Mouse (Mus musculus): ENCODE results near the gene Pccb. TPM values are rescaled to one million over a fixed set of nuclear protein-coding genes. Genes with fewer than 3 reads are reported as not detected.

The Pccb gene
- polyA plus RNA-seq, 1 experiment from 2014 or later: 25.4 TPM

- no peaks in the 10 kb centered on the region for H3K27me3 ChIP-seq (ENCODE audit: control insufficient read depth, insufficient read depth, low read length)
- no peaks in the 10 kb centered on the region for H3K36me3 ChIP-seq (ENCODE audit: control insufficient read depth, insufficient read depth, low read length)
- H3K9me3 ChIP-seq (ENCODE audit: control insufficient read depth, low read length): no peaks in the 10 kb centered on the region
- no peak for ATAC-seq (ENCODE audit: low read depth)
- 84% methylated on average over 2 of the region's 2 CpGs for WGBS
- H3K4me3 ChIP-seq (ENCODE audit: low read depth, low read length): no peak overlapping the region
- no peak overlapping the region for H3K9ac ChIP-seq (replicated peaks; ENCODE audit: low read depth, low read length)
- peaks cover 12% of the 10 kb centered on the region for H3K4me1 ChIP-seq (ENCODE audit: control insufficient read depth, insufficient read depth, low read length)
- H3K27ac ChIP-seq (ENCODE audit: low read depth, low read length): no peak overlapping the region
- no peak overlapping the region for H3K4me2 ChIP-seq (ENCODE audit: low read depth, low read length)
Measured at GRCm38 (mm10) chr9:101036876-101037275, 2.2 kb upstream of the Pccb start.

- peaks cover 12% of the 10 kb centered on the region for H3K4me1 ChIP-seq (ENCODE audit: control insufficient read depth, insufficient read depth, low read length)
- no peaks in the 10 kb centered on the region for H3K9me3 ChIP-seq (ENCODE audit: control insufficient read depth, low read length)
- no peak overlapping the region for H3K27ac ChIP-seq (ENCODE audit: low read depth, low read length)
- H3K4me3 ChIP-seq (ENCODE audit: low read depth, low read length): no peak overlapping the region
- no peak for ATAC-seq (ENCODE audit: low read depth)
- H3K4me2 ChIP-seq (ENCODE audit: low read depth, low read length): no peak overlapping the region
- no peaks in the 10 kb centered on the region for H3K36me3 ChIP-seq (ENCODE audit: control insufficient read depth, insufficient read depth, low read length)
- no peaks in the 10 kb centered on the region for H3K27me3 ChIP-seq (ENCODE audit: control insufficient read depth, insufficient read depth, low read length)
- H3K9ac ChIP-seq (replicated peaks; ENCODE audit: low read depth, low read length): no peak overlapping the region
- WGBS: 87% methylated on average over 14 of the region's 15 CpGs
Measured at GRCm38 (mm10) chr9:101035836-101036596, 1.3 kb upstream of the Pccb start.

GRCm38 (mm10) chr9:101033761-101034447, 794 bp downstream of the Pccb start:
- H3K27ac ChIP-seq (ENCODE audit: low read depth, low read length): peak overlapping the region; percentile 99
- WGBS: 2% methylated on average over 14 of the region's 14 CpGs
- H3K4me1 ChIP-seq (ENCODE audit: control insufficient read depth, insufficient read depth, low read length): peaks cover 12% of the 10 kb centered on the region
- peak overlapping the region; percentile 80 for H3K9ac ChIP-seq (replicated peaks; ENCODE audit: low read depth, low read length)
- 0 out of 2 replicates have a peak, but pooled peaks have one; percentile 4 for ATAC-seq (ENCODE audit: low read depth)
- H3K27me3 ChIP-seq (ENCODE audit: control insufficient read depth, insufficient read depth, low read length): no peaks in the 10 kb centered on the region
- peak overlapping the region; percentile 47 for H3K4me2 ChIP-seq (ENCODE audit: low read depth, low read length)
- no peaks in the 10 kb centered on the region for H3K36me3 ChIP-seq (ENCODE audit: control insufficient read depth, insufficient read depth, low read length)
- no peaks in the 10 kb centered on the region for H3K9me3 ChIP-seq (ENCODE audit: control insufficient read depth, low read length)
- H3K4me3 ChIP-seq (ENCODE audit: low read depth, low read length): peak overlapping the region; percentile 56

GRCm38 (mm10) chr9:101018768-101019167, 15.9 kb downstream of the Pccb start:
- Histone ChIP-seq H3K9ac (replicated peaks; ENCODE audit: low read depth, low read length) (no peak overlapping the region), H3K36me3 (ENCODE audit: control insufficient read depth, insufficient read depth, low read length) (no peaks in the 10 kb centered on the region), H3K4me2 (ENCODE audit: low read depth, low read length) (no peak overlapping the region), H3K27ac (ENCODE audit: low read depth, low read length) (no peak overlapping the region), H3K4me3 (ENCODE audit: low read depth, low read length) (no peak overlapping the region), H3K4me1 (ENCODE audit: control insufficient read depth, insufficient read depth, low read length) (no peaks in the 10 kb centered on the region), H3K9me3 (ENCODE audit: control insufficient read depth, low read length) (peaks cover 4% of the 10 kb centered on the region; the same call in 1 of the 2 replicates), H3K27me3 (ENCODE audit: control insufficient read depth, insufficient read depth, low read length) (no peaks in the 10 kb centered on the region)
- no peak for ATAC-seq (ENCODE audit: low read depth)
- 98% methylated on average over 10 of the region's 10 CpGs for WGBS

- H3K27ac ChIP-seq (ENCODE audit: low read depth, low read length): no peak overlapping the region
- peaks cover 4% of the 10 kb centered on the region; the same call in 1 of the 2 replicates for H3K9me3 ChIP-seq (ENCODE audit: control insufficient read depth, low read length)
- WGBS: 51% methylated on average over 15 of the region's 15 CpGs
- H3K9ac ChIP-seq (replicated peaks; ENCODE audit: low read depth, low read length): no peak overlapping the region
- H3K4me3 ChIP-seq (ENCODE audit: low read depth, low read length): no peak overlapping the region
- no peak overlapping the region for H3K4me2 ChIP-seq (ENCODE audit: low read depth, low read length)
- H3K36me3 ChIP-seq (ENCODE audit: control insufficient read depth, insufficient read depth, low read length): no peaks in the 10 kb centered on the region
- no peaks in the 10 kb centered on the region for H3K27me3 ChIP-seq (ENCODE audit: control insufficient read depth, insufficient read depth, low read length)
- H3K4me1 ChIP-seq (ENCODE audit: control insufficient read depth, insufficient read depth, low read length): no peaks in the 10 kb centered on the region
- no peak for ATAC-seq (ENCODE audit: low read depth)
Measured at GRCm38 (mm10) chr9:101017734-101018516, 16.8 kb downstream of the Pccb start.

- no peak for ATAC-seq (ENCODE audit: low read depth)
- H3K27ac ChIP-seq (ENCODE audit: low read depth, low read length): no peak overlapping the region
- H3K4me2 ChIP-seq (ENCODE audit: low read depth, low read length): no peak overlapping the region
- no peak overlapping the region for H3K4me3 ChIP-seq (ENCODE audit: low read depth, low read length)
- no peaks in the 10 kb centered on the region for H3K4me1 ChIP-seq (ENCODE audit: control insufficient read depth, insufficient read depth, low read length)
- WGBS: 92% methylated on average over 9 of the region's 9 CpGs
- H3K9me3 ChIP-seq (ENCODE audit: control insufficient read depth, low read length): peaks cover 4% of the 10 kb centered on the region; the same call in 1 of the 2 replicates
- H3K9ac ChIP-seq (replicated peaks; ENCODE audit: low read depth, low read length): no peak overlapping the region
- no peaks in the 10 kb centered on the region for H3K27me3 ChIP-seq (ENCODE audit: control insufficient read depth, insufficient read depth, low read length)
- H3K36me3 ChIP-seq (ENCODE audit: control insufficient read depth, insufficient read depth, low read length): no peaks in the 10 kb centered on the region
Measured at GRCm38 (mm10) chr9:101015324-101015723, 19.4 kb downstream of the Pccb start.

GRCm38 (mm10) chr9:101012433-101012832, 22.3 kb downstream of the Pccb start:
- no peak for ATAC-seq (ENCODE audit: low read depth)
- WGBS: 74% methylated on average over 10 of the region's 10 CpGs
- Histone ChIP-seq H3K36me3 (ENCODE audit: control insufficient read depth, insufficient read depth, low read length) (no peaks in the 10 kb centered on the region), H3K9me3 (ENCODE audit: control insufficient read depth, low read length) (peaks cover 4% of the 10 kb centered on the region; the same call in 1 of the 2 replicates), H3K4me1 (ENCODE audit: control insufficient read depth, insufficient read depth, low read length) (no peaks in the 10 kb centered on the region), H3K4me2 (ENCODE audit: low read depth, low read length) (no peak overlapping the region), H3K27ac (ENCODE audit: low read depth, low read length) (no peak overlapping the region), H3K27me3 (ENCODE audit: control insufficient read depth, insufficient read depth, low read length) (no peaks in the 10 kb centered on the region), H3K9ac (replicated peaks; ENCODE audit: low read depth, low read length) (no peak overlapping the region), H3K4me3 (ENCODE audit: low read depth, low read length) (no peak overlapping the region)

- H3K27me3 ChIP-seq (ENCODE audit: control insufficient read depth, insufficient read depth, low read length): no peaks in the 10 kb centered on the region
- no peak for ATAC-seq (ENCODE audit: low read depth)
- H3K27ac ChIP-seq (ENCODE audit: low read depth, low read length): no peak overlapping the region
- no peaks in the 10 kb centered on the region for H3K4me1 ChIP-seq (ENCODE audit: control insufficient read depth, insufficient read depth, low read length)
- no peak overlapping the region for H3K9ac ChIP-seq (replicated peaks; ENCODE audit: low read depth, low read length)
- no peak overlapping the region for H3K4me2 ChIP-seq (ENCODE audit: low read depth, low read length)
- 61% methylated on average over 4 of the region's 4 CpGs for WGBS
- no peaks in the 10 kb centered on the region; the same call in 1 of the 2 replicates for H3K9me3 ChIP-seq (ENCODE audit: control insufficient read depth, low read length)
- no peaks in the 10 kb centered on the region for H3K36me3 ChIP-seq (ENCODE audit: control insufficient read depth, insufficient read depth, low read length)
- H3K4me3 ChIP-seq (ENCODE audit: low read depth, low read length): no peak overlapping the region
Measured at GRCm38 (mm10) chr9:101005866-101006265, 28.8 kb downstream of the Pccb start.

Data from neural tube, embryonic 14.5 days (tissue).